Mouse (Mus musculus): ENCODE results near the gene Aldh4a1. TPM values are rescaled to one million over a fixed set of nuclear protein-coding genes. Genes with fewer than 3 reads are reported as not detected.

The Aldh4a1 gene
- polyA plus RNA-seq, 1 experiment, result 12.0 TPM

DNA sequence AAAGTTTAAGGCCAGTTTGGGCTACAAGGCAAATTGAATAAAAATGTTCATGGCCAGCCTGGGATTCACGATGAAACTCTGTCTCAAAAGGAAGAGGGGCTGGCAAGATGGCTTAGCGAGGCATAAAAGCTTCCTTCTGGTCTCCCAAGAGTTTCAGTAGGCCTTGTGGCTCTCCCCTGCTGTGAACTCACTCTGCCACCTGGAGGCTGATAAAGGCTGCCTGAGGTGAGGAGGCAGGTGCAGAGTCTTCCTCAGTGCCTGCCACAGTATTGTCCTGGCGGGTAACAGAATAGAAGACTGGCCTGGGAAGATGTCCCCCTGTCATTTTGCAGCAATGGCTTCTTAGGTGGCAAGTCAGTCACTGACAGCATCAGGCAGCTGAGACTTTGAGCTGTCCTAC lies 39.8 kb upstream of the Aldh4a1 start:
- TF ChIP-seq MYOD1 (IDR thresholded peaks at IDR 0.05; ENCODE audit: control insufficient read depth in 1 of 3, insufficient read length in 2 of 3, low read depth in 2 of 3) (no peak), TCF3 (IDR thresholded peaks at IDR 0.05; ENCODE audit: insufficient read length, low read depth) (no peak), TCF12 (IDR thresholded peaks at IDR 0.05; ENCODE audit: insufficient read depth, poor library complexity, severe bottlenecking) (no peak), CEBPB (IDR thresholded peaks at IDR 0.05; ENCODE audit: insufficient read depth, poor library complexity, severe bottlenecking) (no peak), REST (IDR thresholded peaks at IDR 0.05; ENCODE audit: insufficient read depth, insufficient read length) (no peak), POLR2A (IDR thresholded peaks at IDR 0.05; ENCODE audit: insufficient read length, low read depth) (no peak), USF1 (IDR thresholded peaks at IDR 0.05; ENCODE audit: low read depth) (no peak), POLR2AphosphoS2 (IDR thresholded peaks at IDR 0.05; ENCODE audit: insufficient read length, low read depth) (no peak), SRF (IDR thresholded peaks at IDR 0.05; ENCODE audit: control insufficient read depth, insufficient read length, low read depth) (no peak), MYOG (IDR thresholded peaks at IDR 0.05; ENCODE audit: control insufficient read depth in 1 of 3, insufficient read depth in 1 of 3, insufficient read length in 2 of 3, low read depth in 2 of 3) (no peak), E2F4 (IDR thresholded peaks at IDR 0.05; ENCODE audit: insufficient read depth) (no peak), MAX (IDR thresholded peaks at IDR 0.05; ENCODE audit: low read depth) (no peak)
- Histone ChIP-seq H3K79me2 (ENCODE audit: control insufficient read depth, insufficient read depth) (peaks cover 88% of the 10 kb centered on the region), H3K27me3 (ENCODE audit: control insufficient read depth, insufficient read depth, insufficient read length) (no peaks in the 10 kb centered on the region), H3ac (ENCODE audit: control insufficient read depth, insufficient read length) (no peak overlapping the region), H3K36me3 (ENCODE audit: control insufficient read depth, insufficient read depth) (no peaks in the 10 kb centered on the region), H3K4me2 (ENCODE audit: low read depth) (no peak overlapping the region), H3K4me3 (no peak overlapping the region)

DNA sequence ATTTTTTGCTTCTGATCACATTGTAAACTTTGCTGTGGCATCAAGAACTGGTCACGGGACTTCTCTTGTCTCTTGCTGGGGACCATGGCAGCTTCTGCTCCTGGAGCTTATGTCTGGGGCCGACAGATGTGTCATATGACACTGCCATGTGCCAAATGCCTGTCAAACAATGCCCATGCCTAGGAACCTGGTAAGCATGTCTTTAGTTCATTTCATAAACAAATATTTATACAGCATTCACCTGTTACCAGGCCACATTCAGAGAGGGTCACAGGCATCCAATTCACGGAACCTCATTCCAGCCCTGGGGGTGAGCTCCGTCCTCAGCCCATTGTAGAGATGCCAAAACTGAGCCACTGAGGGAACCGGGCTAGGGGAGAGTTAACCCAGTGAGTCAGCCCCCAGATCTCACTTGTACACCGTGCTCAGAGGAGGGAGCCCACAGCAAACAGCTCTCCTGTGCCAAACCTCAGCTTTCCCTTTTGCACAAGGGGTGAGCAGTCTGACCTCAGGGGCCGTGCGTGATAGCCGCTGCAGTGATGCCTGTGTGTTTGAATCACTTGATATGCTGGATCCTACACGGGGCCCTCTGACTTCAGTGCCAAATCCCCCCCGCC lies 38.9 kb upstream of the Aldh4a1 start:
- H3K4me2 ChIP-seq (ENCODE audit: low read depth), result peak overlapping the region; percentile 18
- peaks cover 85% of the 10 kb centered on the region for H3K79me2 ChIP-seq (ENCODE audit: control insufficient read depth, insufficient read depth)
- H3K4me3 ChIP-seq, result no peak overlapping the region
- H3K36me3 ChIP-seq (ENCODE audit: control insufficient read depth, insufficient read depth), result no peaks in the 10 kb centered on the region
- no peaks in the 10 kb centered on the region for H3K27me3 ChIP-seq (ENCODE audit: control insufficient read depth, insufficient read depth, insufficient read length)
- H3ac ChIP-seq (ENCODE audit: control insufficient read depth, insufficient read length), result no peak overlapping the region
- TF ChIP-seq TCF3 (IDR thresholded peaks at IDR 0.05; ENCODE audit: insufficient read length, low read depth) (no peak), SRF (IDR thresholded peaks at IDR 0.05; ENCODE audit: control insufficient read depth, insufficient read length, low read depth) (no peak), MYOG (IDR thresholded peaks at IDR 0.05; ENCODE audit: control insufficient read depth in 1 of 3, insufficient read depth in 1 of 3, insufficient read length in 2 of 3, low read depth in 2 of 3) (no peak), POLR2AphosphoS2 (IDR thresholded peaks at IDR 0.05; ENCODE audit: insufficient read length, low read depth) (no peak), POLR2A (IDR thresholded peaks at IDR 0.05; ENCODE audit: insufficient read length, low read depth) (no peak), TCF12 (IDR thresholded peaks at IDR 0.05; ENCODE audit: insufficient read depth, poor library complexity, severe bottlenecking) (no peak), MAX (IDR thresholded peaks at IDR 0.05; ENCODE audit: low read depth) (no peak), USF1 (IDR thresholded peaks at IDR 0.05; ENCODE audit: low read depth) (no peak)

DNA sequence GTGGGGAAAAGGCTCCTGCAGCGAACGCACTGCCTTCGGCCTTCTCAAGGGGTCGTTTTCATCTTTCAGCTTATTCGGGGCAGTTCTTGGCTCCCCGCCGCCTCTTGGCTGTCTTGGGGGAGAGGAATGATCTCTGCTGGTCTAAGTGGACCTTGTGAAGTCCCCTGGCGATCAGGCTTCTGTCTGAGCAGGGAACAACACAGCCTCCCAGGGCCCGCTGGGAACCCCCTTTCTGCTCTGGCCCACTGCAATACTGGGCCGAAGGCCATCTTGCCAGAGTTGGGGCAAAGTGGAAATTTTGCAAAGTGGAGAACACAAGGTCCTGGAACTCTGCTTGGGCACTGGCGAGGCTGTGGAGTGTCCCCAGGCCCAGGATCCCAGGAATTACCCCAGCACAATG lies 38.0 kb upstream of the Aldh4a1 start:
- H3K79me2 ChIP-seq (ENCODE audit: control insufficient read depth, insufficient read depth), result peaks cover 84% of the 10 kb centered on the region
- H3K4me3 ChIP-seq, result no peak overlapping the region
- no peak for TF ChIP-seq MYOD1 (IDR thresholded peaks at IDR 0.05; ENCODE audit: control insufficient read depth in 1 of 3, insufficient read length in 2 of 3, low read depth in 2 of 3)
- no peak for TF ChIP-seq E2F4 (IDR thresholded peaks at IDR 0.05; ENCODE audit: insufficient read depth)
- no peak for TF ChIP-seq USF1 (IDR thresholded peaks at IDR 0.05; ENCODE audit: low read depth)
- no peak for TF ChIP-seq TCF12 (IDR thresholded peaks at IDR 0.05; ENCODE audit: insufficient read depth, poor library complexity, severe bottlenecking)
- TF ChIP-seq TCF3 (IDR thresholded peaks at IDR 0.05; ENCODE audit: insufficient read length, low read depth), result no peak
- no peak for TF ChIP-seq SRF (IDR thresholded peaks at IDR 0.05; ENCODE audit: control insufficient read depth, insufficient read length, low read depth)
- TF ChIP-seq REST (IDR thresholded peaks at IDR 0.05; ENCODE audit: insufficient read depth, insufficient read length), result no peak
- TF ChIP-seq MAX (IDR thresholded peaks at IDR 0.05; ENCODE audit: low read depth), result no peak
- TF ChIP-seq MYOG (IDR thresholded peaks at IDR 0.05; ENCODE audit: control insufficient read depth in 1 of 3, insufficient read depth in 1 of 3, insufficient read length in 2 of 3, low read depth in 2 of 3), result no peak
- TF ChIP-seq POLR2AphosphoS2 (IDR thresholded peaks at IDR 0.05; ENCODE audit: insufficient read length, low read depth), result no peak
- no peaks in the 10 kb centered on the region for H3K36me3 ChIP-seq (ENCODE audit: control insufficient read depth, insufficient read depth)
- H3K4me2 ChIP-seq (ENCODE audit: low read depth), result peak overlapping the region; percentile 18
- H3ac ChIP-seq (ENCODE audit: control insufficient read depth, insufficient read length), result no peak overlapping the region
- no peaks in the 10 kb centered on the region for H3K27me3 ChIP-seq (ENCODE audit: control insufficient read depth, insufficient read depth, insufficient read length)

DNA sequence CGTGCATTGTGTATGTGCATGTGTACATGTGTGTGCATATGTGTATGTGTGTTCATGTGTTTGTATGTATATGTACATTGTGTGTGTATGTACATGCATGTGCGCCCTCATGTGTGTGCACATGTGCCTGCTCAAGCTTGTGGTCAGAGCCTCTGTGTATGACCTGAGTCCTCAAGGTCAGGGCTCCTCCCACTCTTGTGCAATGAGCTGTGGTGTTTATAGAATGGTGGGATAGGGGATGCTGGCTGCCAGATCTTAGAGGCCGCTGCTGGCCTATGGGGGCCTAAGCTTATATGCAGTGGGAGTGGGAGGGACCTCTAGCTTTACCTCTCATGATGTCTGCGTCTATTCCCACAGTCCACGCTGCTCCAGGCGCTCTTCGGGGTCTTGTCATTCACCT lies 37.0 kb upstream of the Aldh4a1 start:
- Histone ChIP-seq H3K79me2 (ENCODE audit: control insufficient read depth, insufficient read depth) (peaks cover 85% of the 10 kb centered on the region), H3ac (ENCODE audit: control insufficient read depth, insufficient read length) (no peak overlapping the region), H3K27me3 (ENCODE audit: control insufficient read depth, insufficient read depth, insufficient read length) (no peaks in the 10 kb centered on the region), H3K4me3 (no peak overlapping the region), H3K4me2 (ENCODE audit: low read depth) (no peak overlapping the region), H3K36me3 (ENCODE audit: control insufficient read depth, insufficient read depth) (no peaks in the 10 kb centered on the region)
- TF ChIP-seq CEBPB (IDR thresholded peaks at IDR 0.05; ENCODE audit: insufficient read depth, poor library complexity, severe bottlenecking) (peak; percentile 53; the same call in 1 of the 2 replicates), SRF (IDR thresholded peaks at IDR 0.05; ENCODE audit: control insufficient read depth, insufficient read length, low read depth) (no peak)

- Histone ChIP-seq H3K27me3 (ENCODE audit: control insufficient read depth, insufficient read depth, insufficient read length) (no peaks in the 10 kb centered on the region), H3K4me3 (no peak overlapping the region), H3K4me2 (ENCODE audit: low read depth) (peak overlapping the region; percentile 47), H3K79me2 (ENCODE audit: control insufficient read depth, insufficient read depth) (peaks cover 88% of the 10 kb centered on the region), H3ac (ENCODE audit: control insufficient read depth, insufficient read length) (no peak overlapping the region), H3K36me3 (ENCODE audit: control insufficient read depth, insufficient read depth) (no peaks in the 10 kb centered on the region)
- TF ChIP-seq REST (IDR thresholded peaks at IDR 0.05; ENCODE audit: insufficient read depth, insufficient read length) (no peak), POLR2A (IDR thresholded peaks at IDR 0.05; ENCODE audit: insufficient read length, low read depth) (no peak), POLR2AphosphoS2 (IDR thresholded peaks at IDR 0.05; ENCODE audit: insufficient read length, low read depth) (no peak), SRF (IDR thresholded peaks at IDR 0.05; ENCODE audit: control insufficient read depth, insufficient read length, low read depth) (no peak), MAX (IDR thresholded peaks at IDR 0.05; ENCODE audit: low read depth) (no peak), TCF3 (IDR thresholded peaks at IDR 0.05; ENCODE audit: insufficient read length, low read depth) (no peak), CEBPB (IDR thresholded peaks at IDR 0.05; ENCODE audit: insufficient read depth, poor library complexity, severe bottlenecking) (no peak), TCF12 (IDR thresholded peaks at IDR 0.05; ENCODE audit: insufficient read depth, poor library complexity, severe bottlenecking) (no peak), MYOG (IDR thresholded peaks at IDR 0.05; ENCODE audit: control insufficient read depth in 1 of 3, insufficient read depth in 1 of 3, insufficient read length in 2 of 3, low read depth in 2 of 3) (peak in 1 of 3 experiments; percentile 45), USF1 (IDR thresholded peaks at IDR 0.05; ENCODE audit: low read depth) (no peak), MYOD1 (IDR thresholded peaks at IDR 0.05; ENCODE audit: control insufficient read depth in 1 of 3, insufficient read length in 2 of 3, low read depth in 2 of 3) (peak in 1 of 3 experiments; percentile 30), E2F4 (IDR thresholded peaks at IDR 0.05; ENCODE audit: insufficient read depth) (no peak)
Observed at GRCm38 (mm10) chr4:139587370-139587769, 35.3 kb upstream of the Aldh4a1 start.
